Mouse (Mus musculus) midbrain, embryonic 11.5 days (tissue): Measurements from ENCODE around the gene Nop56. TPM values are rescaled to one million over a fixed set of nuclear protein-coding genes. Genes with fewer than 3 reads are reported as not detected.

Experiments used
- ATAC-seq: fragments of 200-750 bp; cut with Nextera tagmentation; 2 replicates; pipeline ENCODE4 v1.8.0; 2017; ENCODE audit warnings: moderate TSS enrichment, moderate library complexity; ENCODE audit not compliant: low FRiP score
- DNase-seq: peaks from one replicate; pipeline ENCODE4 v3.0.0; 2015; ENCODE audit warnings: low spot score; ENCODE audit errors: missing footprints
- H3K27ac ChIP-seq: fragments of 300-500 bp; sonication (generic); 2 replicates; pipeline ENCODE4 v1.5.1; 2014; ENCODE audit warnings: low read depth, low read length
- H3K27me3 ChIP-seq: fragments of 300-500 bp; sonication (generic); 2 replicates; pipeline ENCODE4 v1.6.1; 2014; ENCODE audit warnings: mild to moderate bottlenecking, low read length, moderate library complexity, mixed read lengths; ENCODE audit not compliant: control insufficient read depth, insufficient read depth
- H3K36me3 ChIP-seq: fragments of 300-500 bp; sonication (generic); 2 replicates; pipeline ENCODE4 v1.6.1; 2014; ENCODE audit warnings: mild to moderate bottlenecking, low read length, moderate library complexity, mixed read lengths; ENCODE audit not compliant: control insufficient read depth, insufficient read depth
- H3K4me1 ChIP-seq: fragments of 300-500 bp; sonication (generic); 2 replicates; pipeline ENCODE4 v1.6.1; 2014; ENCODE audit warnings: low read length; ENCODE audit not compliant: control insufficient read depth, insufficient read depth
- H3K4me2 ChIP-seq: fragments of 300-500 bp; sonication (generic); 2 replicates; pipeline ENCODE4 v1.6.1; 2014; ENCODE audit warnings: mild to moderate bottlenecking, moderate library complexity
- H3K4me3 ChIP-seq: fragments of 300-500 bp; sonication (generic); 2 replicates; pipeline ENCODE4 v1.5.1; 2014; ENCODE audit warnings: low read depth, low read length
- H3K9ac ChIP-seq: fragments of 300-500 bp; sonication (generic); 2 replicates; pipeline ENCODE4 v1.6.1; 2014; ENCODE audit warnings: low read length
- H3K9me3 ChIP-seq: fragments of 300-500 bp; sonication (generic); 2 replicates; pipeline ENCODE4 v1.6.1; 2016; ENCODE audit warnings: low read length; ENCODE audit not compliant: control insufficient read depth
- WGBS: fragments of 180-500 bp; shearing (Covaris S2); extraction: QIAGEN DNeasy Blood & Tissue Kit; methylation state at CpG from one replicate; pipeline ENCODE4 v1.1.7; 2014; 5-methylcytosine and 5-hydroxymethylcytosine counted together
- polyA plus RNA-seq: library from polyadenylated mRNA; unstranded; fragments of >200 nt; fragmentation: Nextera tagmentation; extraction: Ambion mirVana; gene quantifications from 2 replicates; pipeline ENCODE4 v1.2.1, GENCODE M21; 2014

Nop56 gene
- polyA plus RNA-seq, 1 experiment from 2014 or later, result 335 TPM

- ATAC-seq, result no peak
- no peaks in the 10 kb centered on the region for H3K27me3 ChIP-seq
- no peaks in the 10 kb centered on the region for H3K9me3 ChIP-seq
- H3K4me3 ChIP-seq, result no peak overlapping the region
- no peak for DNase-seq
- H3K9ac ChIP-seq, result no peak overlapping the region
- H3K4me1 ChIP-seq, result no peaks in the 10 kb centered on the region
- WGBS, result 65% methylated on average over 1 of the region's 1 CpGs
- no peak overlapping the region for H3K4me2 ChIP-seq
- H3K36me3 ChIP-seq, result no peaks in the 10 kb centered on the region
- H3K27ac ChIP-seq, result no peak overlapping the region
Observed at GRCm38 (mm10) chr2:130327057-130327456, 52.8 kb downstream of the Nop56 start.

Other genes with a start within 250 kb of the Nop56 start
- not detected in 2 replicates for gene Tgm6, start 162.0 kb upstream of the Nop56 start, polyA plus RNA-seq
- 725 and 751 TPM in 2 replicates for gene Snrpb, start 95.0 kb upstream of the Nop56 start, polyA plus RNA-seq
- gene Tmc2, start 79.2 kb upstream of the Nop56 start, polyA plus RNA-seq, result not detected in 2 replicates
- 145 and 150 TPM in 2 replicates for gene Idh3b, start 10.1 kb downstream of the Nop56 start, polyA plus RNA-seq
- 1.3 and 1.8 TPM in 2 replicates for gene Ebf4, start 20.7 kb downstream of the Nop56 start, polyA plus RNA-seq
- gene Cpxm1, start 123.1 kb downstream of the Nop56 start, polyA plus RNA-seq, result 26.7 and 27.8 TPM in 2 replicates
- not detected in 2 replicates for gene Gm28372, start 130.8 kb downstream of the Nop56 start, polyA plus RNA-seq
- not detected in 2 replicates for gene 1700020A23Rik, start 130.8 kb downstream of the Nop56 start, polyA plus RNA-seq
- not detected in 2 replicates for gene Tmem239, start 132.0 kb downstream of the Nop56 start, polyA plus RNA-seq
- gene Vps16, start 149.9 kb downstream of the Nop56 start, polyA plus RNA-seq, result 83.7 and 91.7 TPM in 2 replicates
- gene Pced1a, start 150.3 kb downstream of the Nop56 start, polyA plus RNA-seq, result 7.5 and 8.0 TPM in 2 replicates
- 109 and 111 TPM in 2 replicates for gene Ptpra, start 175.8 kb downstream of the Nop56 start, polyA plus RNA-seq